Mouse (Mus musculus): ENCODE measurements around the gene Surf1.
A peak's percentile ranks its signal among the peaks of the same experiment; 100 is the strongest.

The Surf1 gene

GRCm38 (mm10) chr2:26921784-26922183 lies 5.5 kb upstream of the Surf1 start:
- peak; percentile 58 for DNase-seq (ENCODE audit: low spot score)

GRCm38 (mm10) chr2:26920190-26920855 lies 4.0 kb upstream of the Surf1 start:
- DNase-seq (ENCODE audit: low spot score) = no peak

GRCm38 (mm10) chr2:26919684-26920083 lies 3.4 kb upstream of the Surf1 start:
- DNase-seq (ENCODE audit: low spot score) = no peak

GRCm38 (mm10) chr2:26916738-26917137 lies 408 bp upstream of the Surf1 start:
- no peak for DNase-seq (ENCODE audit: low spot score)

GRCm38 (mm10) chr2:26914148-26914941 lies 2.0 kb downstream of the Surf1 start:
- no peak for DNase-seq (ENCODE audit: low spot score)

- DNase-seq (ENCODE audit: low spot score) = no peak
Measured at GRCm38 (mm10) chr2:26913416-26914147, 2.7 kb downstream of the Surf1 start.

- no peak for DNase-seq (ENCODE audit: low spot score)
Measured at GRCm38 (mm10) chr2:26912253-26912770, 4.0 kb downstream of the Surf1 start.

- DNase-seq (ENCODE audit: low spot score) = peak; percentile 59
Measured at GRCm38 (mm10) chr2:26910994-26911765, 5.2 kb downstream of the Surf1 start.

- DNase-seq (ENCODE audit: low spot score) = peak; percentile 98
Measured at GRCm38 (mm10) chr2:26910124-26910993, 6.0 kb downstream of the Surf1 start, which contains the start of the genes Med22 and Rpl7a. Gene Med22 (minus strand): TSS chr2:26910677. Gene Rpl7a (plus strand): TSS chr2:26910764.

GRCm38 (mm10) chr2:26909387-26909784 lies 6.9 kb downstream of the Surf1 start:
- DNase-seq (ENCODE audit: low spot score) = no peak

- no peak for DNase-seq (ENCODE audit: low spot score)
Measured at GRCm38 (mm10) chr2:26908710-26909386, 7.5 kb downstream of the Surf1 start.

GRCm38 (mm10) chr2:26907109-26907508 lies 9.2 kb downstream of the Surf1 start:
- DNase-seq (ENCODE audit: low spot score) = peak; percentile 46

- no peak for DNase-seq (ENCODE audit: low spot score)
Measured at GRCm38 (mm10) chr2:26906431-26906830, 9.9 kb downstream of the Surf1 start.

GRCm38 (mm10) chr2:26905936-26906335 lies 10.4 kb downstream of the Surf1 start:
- DNase-seq (ENCODE audit: low spot score) = no peak

- DNase-seq (ENCODE audit: low spot score) = no peak
Measured at GRCm38 (mm10) chr2:26903311-26903710, 13.0 kb downstream of the Surf1 start.

- peak; percentile 94 for DNase-seq (ENCODE audit: low spot score)
Measured at GRCm38 (mm10) chr2:26902467-26903220, 13.7 kb downstream of the Surf1 start, which contains the start of gene Surf6. Gene Surf6 (minus strand): TSS chr2:26902879.

- DNase-seq (ENCODE audit: low spot score) = no peak
Measured at GRCm38 (mm10) chr2:26901834-26902400, 14.4 kb downstream of the Surf1 start.

GRCm38 (mm10) chr2:26900731-26901130 lies 15.6 kb downstream of the Surf1 start:
- DNase-seq (ENCODE audit: low spot score) = no peak

- DNase-seq (ENCODE audit: low spot score) = no peak
Measured at GRCm38 (mm10) chr2:26895898-26896297, 20.4 kb downstream of the Surf1 start.
